Mouse (Mus musculus) liver, embryonic 14.5 days (tissue): ENCODE data around the gene Sec61g.

Experiments
- CTCF ChIP-seq: IDR thresholded peaks from 2 replicates; pipeline ENCODE4 v1.5.1; 2016; ENCODE audit warnings: antibody characterized with exemption, low read depth, control low read depth
- EP300 ChIP-seq: IDR thresholded peaks from 2 replicates; pipeline ENCODE4 v1.6.1; 2016; ENCODE audit warnings: antibody characterized with exemption, low read depth

DNA sequence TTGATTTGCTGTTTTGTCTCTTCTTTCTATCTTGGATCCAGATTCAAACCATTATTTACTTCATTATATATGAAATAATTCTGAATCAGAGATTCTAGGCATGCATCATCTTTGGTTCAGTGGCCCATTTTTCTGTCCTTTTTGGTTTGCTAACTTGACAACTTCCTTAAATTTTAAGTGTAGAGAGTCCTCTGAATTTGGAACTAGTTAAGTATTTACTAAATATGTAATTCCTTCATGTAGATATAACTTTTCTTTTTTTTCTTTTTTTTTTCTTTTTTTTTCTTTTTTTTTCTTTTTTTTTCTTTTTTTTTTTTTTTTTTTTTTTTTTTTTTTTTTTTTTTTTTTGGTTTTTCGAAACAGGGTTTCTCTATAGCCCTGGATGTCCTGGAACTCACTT, 29.1 kb upstream of the Sec61g start:
- TF ChIP-seq CTCF (no peak), EP300 (no peak)
